Mouse (Mus musculus) hindbrain, embryonic 13.5 days (tissue): ENCODE measurements around the gene Gm49395. TPM values are rescaled to one million over a fixed set of nuclear protein-coding genes. Genes with fewer than 3 reads are reported as not detected.

Experiments used
- ATAC-seq: fragments of 200-750 bp; cut with Nextera tagmentation; 2 replicates; pipeline ENCODE4 v1.8.0; 2017; ENCODE audit warnings: moderate TSS enrichment; ENCODE audit not compliant: low FRiP score
- H3K27ac ChIP-seq: fragments of 300-500 bp; sonication (generic); 2 replicates; pipeline ENCODE4 v1.5.1; 2015; ENCODE audit warnings: inconsistent platforms, mild to moderate bottlenecking, moderate library complexity
- H3K27me3 ChIP-seq: fragments of 300-500 bp; sonication (generic); 2 replicates; pipeline ENCODE4 v1.6.1; 2015; ENCODE audit warnings: mild to moderate bottlenecking, inconsistent platforms
- H3K36me3 ChIP-seq: fragments of 300-500 bp; sonication (generic); 2 replicates; pipeline ENCODE4 v1.6.1; 2015; ENCODE audit warnings: mild to moderate bottlenecking, inconsistent platforms
- H3K4me1 ChIP-seq: fragments of 300-500 bp; sonication (generic); replicated peaks from 2 replicates; pipeline ENCODE4 v1.6.1; 2015; ENCODE audit warnings: inconsistent platforms
- H3K4me2 ChIP-seq: fragments of 300-500 bp; sonication (generic); 2 replicates; pipeline ENCODE4 v1.6.1; 2015; ENCODE audit warnings: inconsistent platforms, mild to moderate bottlenecking, moderate library complexity
- H3K4me3 ChIP-seq: fragments of 300-500 bp; sonication (generic); 2 replicates; pipeline ENCODE4 v1.5.1; 2015; ENCODE audit warnings: mild to moderate bottlenecking, inconsistent platforms
- H3K9ac ChIP-seq: fragments of 300-500 bp; sonication (generic); 2 replicates; pipeline ENCODE4 v1.6.1; 2015; ENCODE audit warnings: mild to moderate bottlenecking, inconsistent platforms
- H3K9me3 ChIP-seq: fragments of 300-500 bp; sonication (generic); 2 replicates; pipeline ENCODE4 v1.6.1; 2016; ENCODE audit warnings: inconsistent platforms
- WGBS: fragments of 180-500 bp; shearing (Covaris S2); methylation state at CpG from one replicate; pipeline ENCODE4 v1.1.7; 2015; 5-methylcytosine and 5-hydroxymethylcytosine counted together
- polyA plus RNA-seq: library from polyadenylated mRNA; unstranded; fragments of >200 nt; fragmentation: Nextera tagmentation; extraction: Ambion mirVana; gene quantifications from 2 replicates; pipeline ENCODE4 v1.2.1, GENCODE M21; 2015

The Gm49395 gene
- polyA plus RNA-seq, 1 experiment from 2014 or later, result 4.7 TPM

DNA sequence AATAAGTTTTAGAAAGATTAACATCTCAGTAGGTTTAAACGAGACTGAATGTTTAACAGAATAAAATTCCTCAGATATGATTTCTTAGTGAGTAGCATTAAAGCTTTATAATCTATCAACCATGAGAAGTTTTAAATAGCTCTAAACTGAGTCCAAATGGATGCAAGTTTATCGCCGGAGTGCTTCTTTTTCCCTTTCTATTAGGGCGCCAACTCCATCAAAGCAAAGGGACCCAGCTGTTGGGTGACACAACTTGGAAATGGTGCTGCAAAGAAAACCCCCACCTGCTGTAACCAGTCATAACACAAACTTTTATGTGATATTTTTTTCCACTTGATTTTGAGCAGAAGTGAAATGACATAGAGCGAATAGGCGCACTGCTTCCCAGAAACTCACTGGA is 29.3 kb downstream of the Gm49395 start:
- no peaks in the 10 kb centered on the region for H3K4me1 ChIP-seq
- no peak overlapping the region for H3K27ac ChIP-seq
- 96% methylated on average over 6 of the region's 6 CpGs for WGBS
- no peak overlapping the region for H3K4me2 ChIP-seq
- no peak for ATAC-seq
- no peak overlapping the region for H3K9ac ChIP-seq
- no peaks in the 10 kb centered on the region for H3K36me3 ChIP-seq
- H3K9me3 ChIP-seq, result no peaks in the 10 kb centered on the region
- H3K27me3 ChIP-seq, result no peaks in the 10 kb centered on the region
- H3K4me3 ChIP-seq, result no peak overlapping the region

DNA sequence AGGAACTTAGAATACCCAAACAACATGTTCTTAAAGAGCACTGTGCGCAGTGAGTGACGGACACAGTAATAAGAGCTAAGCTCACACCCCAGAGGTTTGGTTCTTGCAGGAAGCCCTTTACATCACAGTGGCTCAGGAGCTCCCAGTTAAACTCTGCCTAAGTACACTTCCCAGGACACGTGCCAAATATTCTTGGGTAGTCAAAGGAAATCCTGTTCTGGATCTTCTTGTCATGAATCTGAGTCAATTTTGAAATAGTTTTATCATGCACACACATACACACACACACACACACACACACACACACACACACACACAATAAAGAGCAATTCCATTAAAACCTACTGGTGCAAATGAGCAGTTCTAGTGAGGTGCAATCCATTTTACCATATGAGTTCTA is 30.3 kb downstream of the Gm49395 start:
- Histone ChIP-seq H3K27ac (no peak overlapping the region), H3K27me3 (no peaks in the 10 kb centered on the region)

GRCm38 (mm10) chr13:115067968-115068330 is 33.8 kb downstream of the Gm49395 start:
- H3K4me3 ChIP-seq, result no peak overlapping the region
- no peaks in the 10 kb centered on the region for H3K36me3 ChIP-seq
- no peak overlapping the region for H3K27ac ChIP-seq
- WGBS, result 88% methylated on average over 1 of the region's 1 CpGs
- no peak overlapping the region for H3K4me2 ChIP-seq
- ATAC-seq, result no peak
- no peaks in the 10 kb centered on the region for H3K9me3 ChIP-seq
- no peaks in the 10 kb centered on the region for H3K27me3 ChIP-seq
- H3K4me1 ChIP-seq, result no peaks in the 10 kb centered on the region
- no peak overlapping the region for H3K9ac ChIP-seq

More for the DNA sequence above, 30.3 kb downstream of the Gm49395 start:
- no peaks in the 10 kb centered on the region for H3K9me3 ChIP-seq
- no peaks in the 10 kb centered on the region for H3K4me1 ChIP-seq
- no peak for ATAC-seq
- H3K4me2 ChIP-seq, result no peak overlapping the region
- WGBS, result 80% methylated on average over 3 of the region's 3 CpGs
- no peak overlapping the region for H3K9ac ChIP-seq
- no peak overlapping the region for H3K4me3 ChIP-seq
- H3K36me3 ChIP-seq, result no peaks in the 10 kb centered on the region

DNA sequence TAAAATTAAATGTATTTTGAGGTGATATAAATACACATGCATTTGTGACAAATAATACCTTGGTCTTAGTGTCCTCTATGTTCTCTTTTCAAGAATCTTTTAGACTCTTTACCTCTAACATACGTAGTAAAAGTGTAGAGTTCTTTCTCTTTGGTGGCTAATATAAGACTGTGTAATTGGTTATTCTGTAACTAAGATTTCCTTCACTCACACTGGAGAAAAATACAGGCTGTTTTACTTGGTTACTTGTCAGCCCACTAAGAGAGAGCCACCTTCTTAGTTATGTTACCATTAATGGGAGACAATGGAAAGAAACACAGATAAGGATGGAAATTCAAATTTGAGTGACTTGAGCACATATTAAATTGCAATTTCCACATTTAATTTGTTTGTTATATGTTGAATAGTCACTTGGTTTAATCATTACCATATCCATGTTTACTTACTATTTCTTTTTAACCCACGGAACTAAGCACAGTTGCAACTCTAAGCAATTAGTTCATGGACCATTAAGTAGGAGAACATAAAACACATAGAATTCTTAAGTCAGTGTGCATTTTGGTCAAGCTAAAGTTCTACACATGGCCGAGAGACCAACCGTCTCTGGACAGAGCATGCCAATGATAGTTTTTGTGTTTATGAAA is 34.3 kb downstream of the Gm49395 start:
- Histone ChIP-seq H3K4me1 (no peaks in the 10 kb centered on the region), H3K4me3 (no peak overlapping the region), H3K27ac (no peak overlapping the region), H3K9ac (no peak overlapping the region), H3K27me3 (no peaks in the 10 kb centered on the region), H3K36me3 (no peaks in the 10 kb centered on the region), H3K9me3 (no peaks in the 10 kb centered on the region), H3K4me2 (no peak overlapping the region)
- ATAC-seq, result no peak
- WGBS, result 76% methylated on average over 4 of the region's 4 CpGs

- Histone ChIP-seq H3K4me3 (no peak overlapping the region), H3K9ac (no peak overlapping the region), H3K9me3 (no peaks in the 10 kb centered on the region), H3K4me2 (no peak overlapping the region), H3K27ac (no peak overlapping the region), H3K36me3 (no peaks in the 10 kb centered on the region), H3K4me1 (peaks cover 4% of the 10 kb centered on the region; the same call in 1 of the 2 replicates), H3K27me3 (no peaks in the 10 kb centered on the region)
- WGBS, result 85% methylated on average over 5 of the region's 5 CpGs
- no peak for ATAC-seq
Observed at GRCm38 (mm10) chr13:115057555-115057954, 44.2 kb downstream of the Gm49395 start.

- Histone ChIP-seq H3K27ac (no peak overlapping the region), H3K4me1 (peaks cover 4% of the 10 kb centered on the region; the same call in 1 of the 2 replicates), H3K4me2 (no peak overlapping the region), H3K36me3 (no peaks in the 10 kb centered on the region), H3K9me3 (no peaks in the 10 kb centered on the region), H3K9ac (no peak overlapping the region), H3K4me3 (no peak overlapping the region), H3K27me3 (no peaks in the 10 kb centered on the region)
- no peak for ATAC-seq
- 17% methylated on average over 9 of the region's 9 CpGs for WGBS
Observed at GRCm38 (mm10) chr13:115054783-115055182, 46.9 kb downstream of the Gm49395 start.

DNA sequence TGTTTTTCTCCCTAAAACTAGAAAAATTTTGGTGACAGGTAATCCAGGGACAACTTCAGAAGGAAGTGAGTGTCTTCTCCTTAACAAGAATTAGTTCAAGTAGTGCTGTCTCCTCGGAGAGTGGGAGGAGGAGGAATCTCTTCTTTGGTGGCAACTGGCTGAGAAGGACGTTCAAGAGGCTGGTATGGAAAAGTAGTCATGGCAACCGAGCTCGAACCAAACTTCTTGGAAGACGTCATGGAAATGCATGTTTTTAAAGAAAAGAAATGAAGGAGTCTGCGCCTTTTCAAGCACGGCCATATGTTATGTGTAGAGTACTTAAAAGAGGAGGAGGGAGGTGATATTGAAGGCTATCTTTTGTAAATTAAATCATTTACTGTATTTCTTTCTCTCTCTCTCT is 49.2 kb downstream of the Gm49395 start:
- Histone ChIP-seq H3K9me3 (no peaks in the 10 kb centered on the region), H3K9ac (no peak overlapping the region)
- WGBS, result 63% methylated on average over 7 of the region's 7 CpGs

DNA sequence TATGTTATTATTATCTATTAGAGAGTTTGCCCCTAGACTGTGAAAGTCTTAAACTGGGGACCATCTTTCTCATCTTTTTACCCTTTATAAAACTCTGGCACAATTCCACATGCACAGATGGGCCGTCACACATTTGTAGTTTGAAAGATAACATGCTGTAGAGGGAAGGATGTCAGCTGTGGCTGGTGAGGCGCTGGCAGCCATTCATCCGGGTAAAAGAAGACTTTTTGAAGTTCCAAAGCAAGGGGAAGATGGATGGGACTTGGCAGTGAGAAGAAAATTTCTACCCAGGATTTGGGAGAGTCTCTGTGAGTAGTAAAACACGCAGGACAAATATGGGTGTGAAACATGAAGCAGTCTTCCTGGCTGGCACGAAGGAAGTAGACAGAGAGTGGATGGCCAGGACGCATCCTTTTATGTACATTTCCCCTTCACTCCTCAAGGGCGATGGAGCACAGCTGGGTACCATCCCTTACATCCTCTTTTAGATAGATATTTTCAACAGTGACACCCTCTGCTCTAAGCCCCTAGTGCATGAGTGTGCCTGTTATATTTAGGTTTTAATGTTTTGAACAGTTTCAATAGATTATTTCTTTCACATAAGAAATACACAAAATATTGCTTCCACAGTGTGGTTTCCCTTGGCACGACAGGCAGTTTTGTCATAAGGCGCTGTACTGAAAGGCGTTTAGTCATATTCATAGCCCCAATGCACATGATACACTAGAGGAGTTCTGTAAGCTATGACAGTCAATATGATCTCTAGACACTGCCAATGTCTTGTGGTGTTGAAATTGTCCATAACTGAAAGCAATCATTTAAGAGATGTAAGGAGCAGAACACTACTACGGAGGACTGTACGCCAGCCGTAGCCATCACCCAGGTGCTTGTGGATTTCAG is 50.8 kb downstream of the Gm49395 start:
- Histone ChIP-seq H3K4me1 (peaks cover 4% of the 10 kb centered on the region; the same call in 1 of the 2 replicates), H3K9me3 (no peaks in the 10 kb centered on the region), H3K27me3 (no peaks in the 10 kb centered on the region), H3K36me3 (no peaks in the 10 kb centered on the region), H3K27ac (no peak overlapping the region), H3K4me2 (no peak overlapping the region), H3K9ac (no peak overlapping the region), H3K4me3 (no peak overlapping the region)
- no peak for ATAC-seq
- 82% methylated on average over 13 of the region's 13 CpGs for WGBS

More for the DNA sequence above, 49.2 kb downstream of the Gm49395 start:
- Histone ChIP-seq H3K27ac (no peak overlapping the region), H3K4me1 (peaks cover 4% of the 10 kb centered on the region; the same call in 1 of the 2 replicates), H3K4me3 (no peak overlapping the region), H3K27me3 (no peaks in the 10 kb centered on the region), H3K4me2 (no peak overlapping the region), H3K36me3 (no peaks in the 10 kb centered on the region)
- ATAC-seq, result no peak

DNA sequence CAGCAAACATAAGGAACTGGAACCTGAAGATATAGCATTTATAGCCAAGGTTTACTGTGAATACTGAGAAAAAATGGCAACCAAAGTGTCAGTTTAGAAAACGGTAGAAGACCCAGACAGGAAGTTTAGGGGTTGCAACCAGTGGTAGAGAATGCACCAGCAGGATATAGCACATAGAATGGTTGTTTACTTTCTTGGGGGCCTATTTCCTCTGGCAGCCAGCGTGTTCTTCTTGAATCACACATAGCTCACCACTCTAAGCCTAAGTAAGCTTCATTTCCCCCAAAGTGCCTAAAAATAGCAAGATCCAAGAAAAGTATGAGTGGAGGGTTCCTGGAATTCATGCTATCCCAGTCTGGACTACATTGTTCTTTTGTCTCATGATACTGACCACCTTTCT is 59.1 kb downstream of the Gm49395 start:
- Histone ChIP-seq H3K27me3 (no peaks in the 10 kb centered on the region), H3K4me3 (no peak overlapping the region), H3K4me2 (no peak overlapping the region), H3K36me3 (no peaks in the 10 kb centered on the region), H3K27ac (no peak overlapping the region), H3K9ac (no peak overlapping the region), H3K9me3 (no peaks in the 10 kb centered on the region), H3K4me1 (no peaks in the 10 kb centered on the region)
- 74% methylated on average over 2 of the region's 2 CpGs for WGBS
- ATAC-seq, result no peak

DNA sequence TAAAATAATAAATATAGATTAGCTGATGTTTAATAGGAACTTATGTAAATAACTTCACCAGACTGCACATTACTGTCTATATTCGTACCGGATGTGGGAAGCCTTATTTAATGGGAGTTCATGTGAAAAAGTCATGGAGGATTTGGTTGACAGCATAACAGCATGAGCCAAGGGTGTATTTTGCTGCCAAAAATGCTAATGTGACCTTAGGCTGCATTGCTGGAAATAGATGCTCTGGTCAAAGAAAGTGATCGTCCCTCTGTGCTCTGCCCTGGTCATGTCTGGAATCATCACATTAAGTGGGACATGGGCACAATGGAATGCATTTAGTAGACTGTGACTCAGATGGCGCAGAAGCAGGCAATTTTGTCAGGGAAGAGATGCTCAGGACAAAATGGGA is 64.4 kb downstream of the Gm49395 start:
- Histone ChIP-seq H3K4me1 (no peaks in the 10 kb centered on the region), H3K9me3 (no peaks in the 10 kb centered on the region), H3K4me2 (no peak overlapping the region), H3K36me3 (no peaks in the 10 kb centered on the region), H3K4me3 (no peak overlapping the region), H3K27me3 (no peaks in the 10 kb centered on the region), H3K27ac (no peak overlapping the region), H3K9ac (no peak overlapping the region)
- ATAC-seq, result no peak
- 58% methylated on average over 4 of the region's 4 CpGs for WGBS

DNA sequence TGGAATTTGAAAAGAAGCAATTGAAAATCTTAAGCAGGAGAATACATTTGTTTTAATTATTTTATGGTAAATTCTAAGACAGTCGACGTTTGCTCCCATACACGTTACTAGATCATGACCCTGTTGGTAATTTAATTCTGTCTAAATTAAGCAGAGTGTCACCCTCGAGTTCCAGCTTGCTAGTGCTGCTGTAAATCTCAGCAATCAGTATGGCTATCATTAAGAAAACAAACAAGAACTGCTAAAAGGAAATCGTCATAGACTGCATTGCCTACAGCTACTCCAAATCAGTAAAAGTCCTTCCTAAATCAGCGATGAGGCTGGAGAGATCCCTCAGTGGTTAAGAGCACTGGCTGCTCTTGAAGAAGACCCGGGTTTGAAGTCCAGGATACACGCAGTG is 66.3 kb downstream of the Gm49395 start:
- Histone ChIP-seq H3K9me3 (no peaks in the 10 kb centered on the region), H3K27me3 (no peaks in the 10 kb centered on the region), H3K36me3 (no peaks in the 10 kb centered on the region), H3K9ac (no peak overlapping the region), H3K27ac (no peak overlapping the region), H3K4me3 (no peak overlapping the region), H3K4me1 (no peaks in the 10 kb centered on the region), H3K4me2 (no peak overlapping the region)
- 82% methylated on average over 8 of the region's 8 CpGs for WGBS
- no peak for ATAC-seq

- Histone ChIP-seq H3K27ac (no peak overlapping the region), H3K36me3 (no peaks in the 10 kb centered on the region)
- WGBS, result 76% methylated on average over 2 of the region's 2 CpGs
Observed at GRCm38 (mm10) chr13:115033135-115033534, 68.6 kb downstream of the Gm49395 start.

More at GRCm38 (mm10) chr13:115033135-115033534, 68.6 kb downstream of the Gm49395 start:
- H3K9me3 ChIP-seq, result no peaks in the 10 kb centered on the region
- no peak overlapping the region for H3K4me2 ChIP-seq
- no peak for ATAC-seq
- H3K4me1 ChIP-seq, result no peaks in the 10 kb centered on the region
- no peak overlapping the region for H3K9ac ChIP-seq
- no peak overlapping the region for H3K4me3 ChIP-seq
- no peaks in the 10 kb centered on the region for H3K27me3 ChIP-seq
